Mouse (Mus musculus): ENCODE results near the gene Taf5.

GRCm38 (mm10) chr19:47029796-47030195, 37.8 kb upstream of the Taf5 start:
- TF ChIP-seq TAL1 (IDR thresholded peaks at IDR 0.05; ENCODE audit: low read length) (no peak), GATA1 (IDR thresholded peaks at IDR 0.05; ENCODE audit: low read length) (no peak)

All from erythroblast, embryonic 14.5 days (primary cell).